Mouse (Mus musculus) hindbrain, embryonic 16.5 days (tissue): ENCODE measurements around the gene Rab9. TPM values are rescaled to one million over a fixed set of nuclear protein-coding genes. Genes with fewer than 3 reads are reported as not detected.
A peak's percentile ranks its signal among the peaks of the same experiment; 100 is the strongest.

Source experiments
- ATAC-seq: fragments of 200-750 bp; cut with Nextera tagmentation; 2 replicates; pipeline ENCODE4 v1.8.0; 2017; ENCODE audit warnings: moderate TSS enrichment, moderate library complexity
- H3K27ac ChIP-seq: fragments of 300-500 bp; sonication (generic); 2 replicates; pipeline ENCODE4 v1.5.1; 2014; ENCODE audit warnings: low read depth, mild to moderate bottlenecking, control low read depth, low read length, moderate library complexity
- H3K27me3 ChIP-seq: fragments of 300-500 bp; sonication (generic); replicated peaks from 2 replicates; pipeline ENCODE4 v1.6.1; 2014; ENCODE audit warnings: low read length; ENCODE audit not compliant: control insufficient read depth, insufficient read depth
- H3K36me3 ChIP-seq: fragments of 300-500 bp; sonication (generic); 2 replicates; pipeline ENCODE4 v1.6.1; 2014; ENCODE audit warnings: mild to moderate bottlenecking, low read length, moderate library complexity, mixed read lengths; ENCODE audit not compliant: control insufficient read depth, insufficient read depth
- H3K4me1 ChIP-seq: fragments of 300-500 bp; sonication (generic); 2 replicates; pipeline ENCODE4 v1.6.1; 2014; ENCODE audit warnings: low read depth, low read length; ENCODE audit not compliant: control insufficient read depth, insufficient read depth
- H3K4me2 ChIP-seq: fragments of 300-500 bp; sonication (generic); 2 replicates; pipeline ENCODE4 v1.6.1; 2014; ENCODE audit warnings: mild to moderate bottlenecking, low read length, control low read depth, moderate library complexity
- H3K4me3 ChIP-seq: fragments of 300-500 bp; sonication (generic); 2 replicates; pipeline ENCODE4 v1.5.1; 2014; ENCODE audit warnings: mild to moderate bottlenecking, low read length, control low read depth, moderate library complexity
- H3K9ac ChIP-seq: fragments of 300-500 bp; sonication (generic); 2 replicates; pipeline ENCODE4 v1.6.1; 2014; ENCODE audit warnings: low read depth, mild to moderate bottlenecking, control low read depth, low read length, moderate library complexity
- H3K9me3 ChIP-seq: fragments of 300-500 bp; sonication (generic); 2 replicates; pipeline ENCODE4 v1.6.1; 2014; ENCODE audit warnings: mild to moderate bottlenecking, low read length, moderate library complexity; ENCODE audit not compliant: control insufficient read depth
- WGBS: fragments of 180-500 bp; shearing (Covaris S2); extraction: QIAGEN DNeasy Blood & Tissue Kit; methylation state at CpG from one replicate; pipeline ENCODE4 v1.1.7; 2014; 5-methylcytosine and 5-hydroxymethylcytosine counted together
- polyA plus RNA-seq: library from polyadenylated mRNA; unstranded; fragments of >200 nt; fragmentation: Nextera tagmentation; extraction: Ambion mirVana; gene quantifications from 2 replicates; pipeline ENCODE4 v1.2.1, GENCODE M21; 2015

The Rab9 gene
- polyA plus RNA-seq, 1 experiment from 2014 or later, result 53.5 TPM

DNA sequence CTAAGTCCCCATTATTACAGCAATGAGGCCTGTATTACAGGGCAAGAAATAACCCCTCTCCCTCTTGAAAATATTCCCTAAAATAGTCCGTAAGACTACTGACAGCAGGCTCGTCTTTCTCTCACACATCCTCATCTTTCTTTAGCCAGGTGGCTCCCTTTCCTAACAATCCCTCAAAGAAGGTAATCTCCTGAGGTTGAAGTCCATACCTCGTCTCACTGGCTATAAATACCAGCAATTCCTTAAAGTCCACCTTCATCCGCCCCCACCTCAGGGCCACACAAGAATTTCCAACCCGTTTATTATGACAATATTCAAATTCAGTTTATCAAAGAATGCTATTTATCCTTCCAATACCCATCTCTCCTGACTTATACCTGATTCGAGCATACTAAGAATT lies 7.1 kb downstream of the Rab9 start:
- no peak overlapping the region for H3K27ac ChIP-seq
- ATAC-seq, result no peak
- H3K36me3 ChIP-seq, result no peaks in the 10 kb centered on the region
- H3K4me1 ChIP-seq, result no peaks in the 10 kb centered on the region; the same call in none of the 2 replicates
- no peaks in the 10 kb centered on the region; the same call in 1 of the 2 replicates for H3K27me3 ChIP-seq
- no peak overlapping the region for H3K4me3 ChIP-seq
- no peak overlapping the region for H3K4me2 ChIP-seq
- H3K9ac ChIP-seq, result no peak overlapping the region
- 85% methylated on average over 6 of the region's 6 CpGs for WGBS
- no peaks in the 10 kb centered on the region for H3K9me3 ChIP-seq

DNA sequence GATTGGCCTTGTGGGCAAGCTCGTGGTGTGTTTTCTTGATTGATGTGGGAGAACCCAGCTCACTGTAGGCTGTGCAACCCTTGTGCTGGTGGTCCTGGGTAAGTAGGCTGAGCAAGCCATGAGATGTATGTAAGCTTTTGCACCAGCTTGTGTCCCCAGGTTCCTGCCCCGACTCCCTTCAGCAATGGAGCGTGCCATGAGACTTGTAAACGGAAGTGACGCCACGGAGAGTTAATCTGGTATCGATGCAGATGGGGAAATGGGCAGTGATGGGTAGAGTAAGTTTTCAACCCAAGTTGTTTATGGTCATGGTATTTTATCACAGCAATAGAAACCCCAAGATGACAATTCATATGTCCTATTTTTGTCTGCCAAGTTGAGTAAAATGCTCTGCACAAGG lies 11.3 kb downstream of the Rab9 start:
- no peak for ATAC-seq
- Histone ChIP-seq H3K27ac (no peak overlapping the region), H3K9me3 (no peaks in the 10 kb centered on the region), H3K4me1 (no peaks in the 10 kb centered on the region), H3K9ac (no peak overlapping the region), H3K36me3 (no peaks in the 10 kb centered on the region), H3K27me3 (no peaks in the 10 kb centered on the region; the same call in 1 of the 2 replicates), H3K4me2 (no peak overlapping the region), H3K4me3 (no peak overlapping the region)
- WGBS, result 92% methylated on average over 7 of the region's 7 CpGs

DNA sequence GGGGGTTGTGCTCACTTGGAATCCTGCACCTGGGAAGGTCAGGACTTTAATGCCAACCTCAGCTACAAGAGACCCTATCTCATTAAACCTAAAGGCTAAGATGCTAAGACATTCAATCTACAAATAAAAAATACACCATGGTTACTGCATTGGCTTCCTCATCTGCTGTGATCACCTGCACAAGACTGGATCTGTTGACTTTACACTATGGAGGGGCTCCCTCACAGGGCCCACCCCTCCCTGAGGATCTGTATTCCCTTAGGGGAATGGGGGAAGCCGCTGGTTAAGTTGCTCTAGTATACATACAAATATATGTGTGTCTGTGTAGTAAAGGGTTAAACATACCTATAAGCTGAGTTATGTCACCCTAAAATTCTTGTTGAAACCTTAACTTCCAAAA lies 24.1 kb downstream of the Rab9 start:
- ATAC-seq, result no peak
- H3K4me2 ChIP-seq, result no peak overlapping the region
- 100% methylated on average over 1 of the region's 1 CpGs for WGBS

DNA sequence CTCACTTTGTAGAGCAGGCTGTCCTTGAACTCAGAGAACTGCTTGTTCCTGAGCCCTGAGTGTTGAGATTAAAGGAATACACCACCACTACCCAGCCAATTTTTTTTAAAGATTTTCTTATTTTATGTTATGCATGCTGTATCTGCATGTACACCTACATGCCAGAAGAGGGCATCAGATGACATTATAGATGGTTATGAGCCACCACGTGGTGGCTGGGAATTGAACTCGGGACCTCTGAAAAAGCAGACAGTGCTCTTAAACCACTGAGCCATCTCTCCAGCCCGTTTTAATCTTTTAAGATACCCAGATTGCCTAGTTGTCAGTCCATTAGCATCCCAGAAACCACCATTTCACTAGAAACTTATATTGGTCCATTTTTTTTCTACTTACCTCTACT lies 25.3 kb downstream of the Rab9 start:
- Histone ChIP-seq H3K4me1 (no peaks in the 10 kb centered on the region), H3K9me3 (no peaks in the 10 kb centered on the region), H3K4me3 (no peak overlapping the region), H3K4me2 (no peak overlapping the region), H3K9ac (no peak overlapping the region), H3K36me3 (no peaks in the 10 kb centered on the region), H3K27me3 (no peaks in the 10 kb centered on the region), H3K27ac (no peak overlapping the region)
- WGBS, result 79% methylated on average over 3 of the region's 3 CpGs
- no peak for ATAC-seq

More for the DNA sequence above, 24.1 kb downstream of the Rab9 start:
- Histone ChIP-seq H3K4me3 (no peak overlapping the region), H3K27ac (no peak overlapping the region), H3K36me3 (no peaks in the 10 kb centered on the region), H3K9ac (no peak overlapping the region), H3K9me3 (no peaks in the 10 kb centered on the region), H3K27me3 (no peaks in the 10 kb centered on the region), H3K4me1 (no peaks in the 10 kb centered on the region)

DNA sequence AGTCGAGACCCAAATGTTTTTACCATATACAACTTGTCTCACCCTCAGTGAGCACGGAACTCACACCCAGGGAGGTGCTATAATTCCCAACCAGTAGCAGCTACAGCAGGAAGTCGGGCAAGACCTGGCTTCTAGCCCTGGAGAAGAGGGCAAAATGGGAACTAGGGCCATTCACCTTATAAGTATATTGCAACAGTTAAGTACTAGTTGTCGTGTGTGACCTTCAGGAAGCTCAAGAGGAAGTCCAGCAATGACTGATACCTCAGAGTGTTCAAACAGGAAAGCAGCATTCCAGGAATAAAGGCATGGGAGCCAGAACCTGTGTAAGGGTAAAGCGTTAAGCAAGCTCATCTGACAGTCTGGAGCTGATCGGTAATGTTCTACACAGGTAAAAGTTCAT lies 26.1 kb downstream of the Rab9 start:
- WGBS, result 82% methylated on average over 6 of the region's 6 CpGs
- H3K36me3 ChIP-seq, result no peaks in the 10 kb centered on the region
- H3K27ac ChIP-seq, result no peak overlapping the region
- no peak overlapping the region for H3K9ac ChIP-seq
- H3K4me3 ChIP-seq, result no peak overlapping the region
- no peak overlapping the region for H3K4me2 ChIP-seq
- no peaks in the 10 kb centered on the region for H3K27me3 ChIP-seq
- ATAC-seq, result no peak
- H3K9me3 ChIP-seq, result no peaks in the 10 kb centered on the region
- H3K4me1 ChIP-seq, result no peaks in the 10 kb centered on the region

DNA sequence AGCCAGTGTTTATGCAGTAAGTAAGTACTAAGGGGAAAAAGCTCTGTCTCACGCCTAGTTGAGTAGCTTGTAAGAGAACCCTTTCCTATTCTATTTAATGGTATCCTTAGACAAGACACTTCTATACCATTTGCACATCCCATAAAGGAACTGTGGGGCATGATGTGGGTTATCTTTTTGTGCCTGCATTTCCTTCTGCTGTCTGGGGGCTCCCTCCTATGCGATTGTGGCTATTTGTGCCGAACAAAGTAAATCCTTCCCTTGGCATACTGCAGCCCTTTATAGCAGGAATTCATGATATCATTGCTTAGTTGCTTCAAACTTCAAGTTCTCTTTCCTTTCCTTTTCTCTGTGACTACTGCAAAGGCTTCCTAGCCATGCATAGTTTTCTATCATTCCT lies 35.1 kb downstream of the Rab9 start:
- WGBS, result 83% methylated on average over 3 of the region's 3 CpGs
- ATAC-seq, result no peak

DNA sequence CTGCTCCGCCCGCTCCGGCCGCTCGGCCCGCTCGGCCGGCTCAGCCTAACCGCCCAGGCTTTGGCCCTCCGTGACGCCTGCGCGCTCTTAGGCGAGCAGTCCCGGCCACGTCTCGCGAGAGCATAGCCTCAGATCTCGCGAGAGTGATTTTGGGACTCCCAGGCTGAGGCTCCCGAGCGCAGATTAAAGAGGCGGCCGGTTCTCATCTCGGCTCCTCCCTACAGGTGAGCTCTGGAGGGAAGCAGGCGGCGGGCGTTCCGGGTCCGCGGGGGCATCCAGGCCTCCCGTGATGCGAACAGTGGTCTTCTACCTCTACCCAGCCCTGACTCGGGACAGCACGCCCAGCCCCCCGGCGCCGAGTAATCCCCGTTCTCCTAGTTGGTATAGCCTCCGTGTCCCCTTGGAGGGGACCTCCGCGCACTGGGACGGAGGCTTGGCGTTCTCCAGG lies 39.0 kb downstream of the Rab9 start, which contains the start of gene Ofd1:
TSS of gene Ofd1 (minus strand) at position 89 of the 448 bp plus-strand sequence.
- no peaks in the 10 kb centered on the region for H3K27me3 ChIP-seq
- WGBS, result 22% methylated on average over 26 of the region's 44 CpGs
- peak within 1 kb of the TSS; percentile 61 for H3K4me2 ChIP-seq
- ATAC-seq, result peak; percentile 99
- H3K9ac ChIP-seq, result peak within 1 kb of the TSS; percentile 72
- peak within 1 kb of the TSS; percentile 51 for H3K4me3 ChIP-seq
- peak within 1 kb of the TSS; percentile 88 for H3K27ac ChIP-seq
- H3K9me3 ChIP-seq, result no peaks in the 10 kb centered on the region
- H3K4me1 ChIP-seq, result peaks cover 4% of the 10 kb centered on the region; the same call in 1 of the 2 replicates
- H3K36me3 ChIP-seq, result no peaks in the 10 kb centered on the region

More for the DNA sequence above, 35.1 kb downstream of the Rab9 start:
- Histone ChIP-seq H3K36me3 (no peaks in the 10 kb centered on the region), H3K27me3 (no peaks in the 10 kb centered on the region), H3K27ac (no peak overlapping the region), H3K9me3 (no peaks in the 10 kb centered on the region), H3K4me2 (no peak overlapping the region), H3K9ac (no peak overlapping the region), H3K4me1 (peaks cover 4% of the 10 kb centered on the region; the same call in 1 of the 2 replicates), H3K4me3 (no peak overlapping the region)

DNA sequence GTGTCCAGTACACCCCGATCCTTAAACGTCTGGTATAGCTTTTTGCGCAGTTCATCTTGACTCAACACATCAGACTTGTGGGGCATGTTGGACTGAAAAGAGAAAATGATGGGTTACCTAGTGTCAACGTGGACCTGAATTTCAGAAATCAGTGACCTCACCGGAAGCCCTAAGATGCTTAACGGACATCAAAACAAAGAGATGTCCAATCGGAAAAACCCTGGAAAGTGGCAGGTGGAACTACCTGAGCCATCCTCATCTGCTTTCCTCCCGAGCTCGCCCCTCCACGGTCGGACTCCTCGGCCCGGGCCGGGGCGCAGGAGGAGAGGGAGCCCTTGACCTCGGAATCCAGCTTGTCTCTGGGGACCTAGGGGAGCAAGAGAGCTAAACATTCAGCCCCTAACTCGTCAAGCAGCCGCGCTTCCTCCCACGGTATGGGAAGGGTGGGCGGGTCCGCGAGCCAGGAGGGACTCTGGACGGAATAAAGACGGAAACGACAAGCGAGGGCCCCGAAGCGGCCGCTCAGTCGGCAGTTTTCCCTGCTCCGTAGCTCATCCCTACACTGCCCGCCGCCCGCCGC lies 39.5 kb downstream of the Rab9 start, which contains the start of gene Trappc2:
TSS of gene Trappc2 (plus strand) at position 539 of the 580 bp plus-strand sequence.
- WGBS, result 11% methylated on average over 31 of the region's 36 CpGs
- H3K4me2 ChIP-seq, result peak within 1 kb of the TSS; percentile 61
- peak; percentile 88 for ATAC-seq
- peak within 1 kb of the TSS; percentile 72 for H3K9ac ChIP-seq
- H3K4me1 ChIP-seq, result peaks cover 4% of the 10 kb centered on the region; the same call in 1 of the 2 replicates
- H3K9me3 ChIP-seq, result no peaks in the 10 kb centered on the region
- peak within 1 kb of the TSS; percentile 88 for H3K27ac ChIP-seq
- no peaks in the 10 kb centered on the region for H3K27me3 ChIP-seq
- peak within 1 kb of the TSS; percentile 51 for H3K4me3 ChIP-seq
- no peaks in the 10 kb centered on the region for H3K36me3 ChIP-seq

DNA sequence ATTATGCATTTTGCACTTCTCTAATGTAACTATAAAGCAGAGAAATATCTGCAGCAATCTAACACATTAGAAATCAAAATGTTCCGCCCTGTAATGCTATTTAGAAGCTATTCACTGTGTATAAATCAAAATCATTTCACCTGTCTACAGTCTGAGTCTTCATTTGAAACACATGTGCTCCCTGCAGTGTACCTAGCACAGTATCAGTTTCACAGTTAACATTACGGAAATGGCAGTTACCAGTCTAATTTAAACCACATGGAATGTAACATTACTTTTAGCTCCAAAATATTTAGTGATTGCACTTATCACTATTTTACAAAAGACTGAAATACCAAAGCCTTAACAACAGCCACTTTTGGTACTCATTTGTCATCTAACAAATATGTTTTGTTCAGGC lies 44.9 kb downstream of the Rab9 start:
- no peaks in the 10 kb centered on the region for H3K4me1 ChIP-seq
- WGBS, result 88% methylated on average over 2 of the region's 2 CpGs
- H3K9me3 ChIP-seq, result no peaks in the 10 kb centered on the region
- no peak for ATAC-seq
- no peaks in the 10 kb centered on the region for H3K27me3 ChIP-seq
- no peak overlapping the region for H3K4me2 ChIP-seq
- no peaks in the 10 kb centered on the region for H3K36me3 ChIP-seq
- H3K4me3 ChIP-seq, result no peak overlapping the region
- no peak overlapping the region for H3K9ac ChIP-seq
- H3K27ac ChIP-seq, result no peak overlapping the region
